Mouse (Mus musculus) ES-Bruce4 (cell line): Measurements from ENCODE around the gene Muc13. TPM values are rescaled to one million over a fixed set of nuclear protein-coding genes. Genes with fewer than 3 reads are reported as not detected.

Experiments
- H3K27ac ChIP-seq: 2 replicates; pipeline ENCODE4 v1.5.1; 2012; ENCODE audit warnings: low read length, inconsistent platforms; ENCODE audit not compliant: insufficient read depth
- H3K27me3 ChIP-seq: 2 replicates; pipeline ENCODE4 v1.6.1; 2012; ENCODE audit warnings: mild to moderate bottlenecking, low read length, inconsistent platforms; ENCODE audit not compliant: control insufficient read depth, poor library complexity, insufficient read depth, severe bottlenecking
- H3K36me3 ChIP-seq: 2 replicates; pipeline ENCODE4 v1.6.1; 2012; ENCODE audit warnings: inconsistent platforms, mild to moderate bottlenecking, low read length, moderate library complexity; ENCODE audit not compliant: control insufficient read depth, poor library complexity, insufficient read depth, severe bottlenecking
- H3K4me1 ChIP-seq: one replicate; pipeline ENCODE4 v1.8.1; 2011; ENCODE audit warnings: low read length; ENCODE audit not compliant: control insufficient read depth, insufficient read depth
- H3K4me3 ChIP-seq: 2 replicates; pipeline ENCODE4 v1.5.1; 2011; ENCODE audit warnings: low read depth, mild to moderate bottlenecking, low read length
- H3K9ac ChIP-seq: 2 replicates; pipeline ENCODE4 v1.6.1; 2012; ENCODE audit warnings: low read depth, mild to moderate bottlenecking, inconsistent platforms; ENCODE audit not compliant: poor library complexity, severe bottlenecking
- H3K9me3 ChIP-seq: replicated peaks from 2 replicates; pipeline ENCODE4 v1.6.1; 2012; ENCODE audit warnings: mild to moderate bottlenecking, low read length, inconsistent platforms; ENCODE audit not compliant: control insufficient read depth, poor library complexity, insufficient read depth, severe bottlenecking
- CTCF ChIP-seq: IDR thresholded peaks from one replicate; pipeline ENCODE4 v1.8.1; 2011; ENCODE audit warnings: low read depth, low read length
- EP300 ChIP-seq: IDR thresholded peaks from 2 replicates; pipeline ENCODE4 v1.6.1; 2011; ENCODE audit warnings: low read depth, low read length; ENCODE audit not compliant: insufficient read depth
- POLR2A ChIP-seq: IDR thresholded peaks from one replicate; pipeline ENCODE4 v1.8.1; 2011; ENCODE audit warnings: low read length; ENCODE audit not compliant: insufficient read depth
- polyA plus RNA-seq: library from polyadenylated mRNA; stranded (reverse); fragments of >200 nt; gene quantifications from 2 replicates; pipeline ENCODE4 v1.2.4, GENCODE M21; 2011; ENCODE audit warnings: low read depth; ENCODE audit not compliant: missing spikeins, insufficient read depth, insufficient read length

The Muc13 gene
- polyA plus RNA-seq, 1 experiment = not detected

DNA sequence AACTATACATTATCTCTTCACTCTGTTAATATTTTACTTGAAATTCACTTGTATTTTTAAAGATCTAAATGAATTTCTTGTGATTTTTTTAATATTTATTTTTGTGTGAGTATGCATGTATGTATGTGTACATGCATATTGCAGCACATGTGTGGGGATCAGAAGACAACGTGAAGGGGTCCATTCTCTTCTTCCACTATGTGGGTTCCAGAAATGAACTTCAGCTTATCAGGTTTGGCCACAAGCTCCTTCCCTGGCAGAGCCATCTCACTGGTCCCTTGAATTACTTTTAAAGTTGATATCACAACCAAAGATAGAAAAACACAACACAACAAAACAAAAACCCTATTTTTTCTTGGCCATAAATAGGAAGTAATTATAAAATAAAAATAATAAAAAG is 9.3 kb upstream of the Muc13 start:
- Histone ChIP-seq H3K9me3 (no peaks in the 10 kb centered on the region), H3K36me3 (no peaks in the 10 kb centered on the region), H3K27ac (no peak overlapping the region), H3K4me1 (no peaks in the 10 kb centered on the region), H3K4me3 (no peak overlapping the region), H3K27me3 (no peaks in the 10 kb centered on the region), H3K9ac (no peak overlapping the region)
- TF ChIP-seq EP300 (no peak), CTCF (no peak)

DNA sequence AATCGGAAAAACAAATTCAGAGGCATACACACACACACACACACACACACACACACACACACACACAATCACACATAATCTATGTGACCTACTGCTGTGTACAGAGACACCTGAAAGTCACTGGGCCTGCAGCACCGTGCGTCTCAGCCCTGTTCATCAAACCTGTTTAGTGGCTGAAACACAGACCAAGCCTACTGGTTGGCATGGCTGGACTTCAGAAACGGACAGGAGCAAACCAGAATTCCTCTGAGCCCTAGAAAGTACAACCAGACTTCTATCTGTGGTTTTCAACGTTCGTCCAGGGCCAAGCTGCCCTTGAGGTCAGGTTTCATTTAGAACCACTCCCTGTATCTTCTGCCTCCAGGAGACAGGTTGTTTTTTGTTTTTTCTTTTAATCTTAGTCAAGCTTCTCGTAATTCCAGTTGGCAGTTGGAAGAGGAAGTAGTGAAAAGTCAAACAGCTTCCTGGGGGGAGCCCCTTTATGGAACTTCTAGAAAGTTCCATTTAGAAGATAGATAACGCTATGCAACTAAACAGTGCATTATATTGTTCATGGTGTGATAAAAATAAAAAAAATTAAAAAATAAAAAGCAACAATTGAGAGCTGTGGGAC is 8.6 kb upstream of the Muc13 start:
- H3K4me1 ChIP-seq = no peaks in the 10 kb centered on the region
- no peak overlapping the region for H3K4me3 ChIP-seq
- no peaks in the 10 kb centered on the region for H3K27me3 ChIP-seq
- TF ChIP-seq CTCF (no peak), POLR2A (no peak), EP300 (no peak)
- H3K9me3 ChIP-seq = peaks cover 5% of the 10 kb centered on the region
- H3K27ac ChIP-seq = no peak overlapping the region
- H3K36me3 ChIP-seq = no peaks in the 10 kb centered on the region
- no peak overlapping the region for H3K9ac ChIP-seq

DNA sequence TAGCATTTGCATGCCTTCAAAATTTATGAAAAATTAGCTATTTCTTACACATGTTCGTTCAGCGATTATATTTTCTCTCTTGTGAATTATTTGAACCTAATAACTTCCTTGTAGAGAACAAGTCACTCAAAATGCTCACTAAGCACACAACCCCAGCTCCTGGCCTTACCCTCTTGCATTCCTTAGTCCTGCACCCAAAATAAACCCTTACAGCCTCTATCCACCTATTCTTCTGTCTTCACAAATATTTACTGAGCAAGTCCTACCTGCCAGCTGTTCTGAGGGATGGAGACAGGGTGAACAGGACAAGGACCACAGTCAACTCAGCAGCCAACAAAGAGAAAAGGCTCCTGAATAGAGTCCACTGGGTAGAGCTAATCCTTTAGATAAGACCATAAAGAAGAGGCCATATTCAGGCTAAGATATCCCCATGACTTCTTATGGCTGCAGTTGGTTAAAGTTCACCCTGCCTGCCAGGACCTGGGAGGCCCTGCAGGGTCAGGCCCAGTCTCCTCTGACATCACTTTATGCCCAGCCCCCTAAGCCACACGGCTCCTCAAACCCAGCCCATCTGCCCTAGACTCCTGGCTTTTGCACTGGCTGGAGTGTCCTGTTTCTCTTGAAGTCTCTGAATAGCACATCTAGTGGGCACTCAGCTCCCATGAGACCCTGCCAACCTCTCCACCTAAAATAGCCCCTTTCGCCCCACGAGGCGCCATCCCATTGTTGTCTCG is 7.0 kb upstream of the Muc13 start:
- no peak overlapping the region for H3K27ac ChIP-seq
- no peak overlapping the region for H3K4me3 ChIP-seq
- no peak for TF ChIP-seq CTCF
- no peak for TF ChIP-seq EP300
- no peak for TF ChIP-seq POLR2A

DNA sequence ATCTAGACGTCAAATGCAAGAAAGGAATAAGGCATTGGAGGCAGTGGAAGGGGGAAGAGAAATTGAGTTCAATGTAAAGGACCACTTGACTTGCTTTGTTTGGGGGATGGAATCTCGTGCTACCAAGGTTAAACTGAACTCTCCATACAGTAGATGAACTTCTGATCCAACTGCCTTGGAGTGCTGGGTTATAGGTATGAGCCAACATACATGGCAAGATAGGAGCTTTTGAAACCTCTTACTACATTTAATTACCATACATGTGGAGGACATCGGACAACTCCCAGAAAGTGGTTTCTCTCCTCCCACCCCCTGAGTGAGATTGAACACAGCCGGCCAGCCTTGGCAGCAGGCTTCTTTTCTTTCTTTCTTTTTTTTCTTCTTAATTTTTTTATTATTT is 1.3 kb downstream of the Muc13 start:
- H3K27ac ChIP-seq = no peak overlapping the region
- H3K36me3 ChIP-seq = no peaks in the 10 kb centered on the region
- H3K4me1 ChIP-seq = peaks cover 4% of the 10 kb centered on the region
- H3K4me3 ChIP-seq = no peak overlapping the region
- H3K27me3 ChIP-seq = no peaks in the 10 kb centered on the region
- H3K9me3 ChIP-seq = peaks cover 1% of the 10 kb centered on the region; the same call in 1 of the 2 replicates
- no peak for TF ChIP-seq CTCF
- TF ChIP-seq EP300 = no peak
- no peak for TF ChIP-seq POLR2A
- H3K9ac ChIP-seq = no peak overlapping the region

More for the DNA sequence above, 7.0 kb upstream of the Muc13 start:
- Histone ChIP-seq H3K27me3 (no peaks in the 10 kb centered on the region), H3K9ac (no peak overlapping the region), H3K9me3 (peaks cover 6% of the 10 kb centered on the region), H3K36me3 (no peaks in the 10 kb centered on the region), H3K4me1 (no peaks in the 10 kb centered on the region)

DNA sequence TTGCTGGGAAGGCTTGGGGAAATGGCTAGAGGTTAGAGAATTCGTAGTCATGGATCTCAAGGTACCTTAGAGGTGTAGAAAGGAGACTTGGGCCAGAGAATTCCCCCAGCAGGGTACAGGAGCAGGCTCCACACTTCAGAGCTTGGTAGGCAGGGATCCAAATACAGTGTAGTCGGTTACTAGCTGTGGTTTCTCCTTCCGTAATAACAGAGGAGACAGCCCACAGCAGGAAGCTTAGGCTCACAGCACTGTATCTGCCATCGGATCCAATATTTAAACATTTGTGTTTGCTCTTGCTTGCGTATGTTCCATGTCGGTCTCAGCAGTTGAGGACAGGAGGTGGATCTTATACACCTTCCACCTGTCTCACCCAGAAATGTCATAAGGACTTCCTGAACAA is 2.0 kb downstream of the Muc13 start:
- H3K27me3 ChIP-seq = no peaks in the 10 kb centered on the region
- TF ChIP-seq POLR2A = no peak
- TF ChIP-seq CTCF = no peak
- no peak for TF ChIP-seq EP300

DNA sequence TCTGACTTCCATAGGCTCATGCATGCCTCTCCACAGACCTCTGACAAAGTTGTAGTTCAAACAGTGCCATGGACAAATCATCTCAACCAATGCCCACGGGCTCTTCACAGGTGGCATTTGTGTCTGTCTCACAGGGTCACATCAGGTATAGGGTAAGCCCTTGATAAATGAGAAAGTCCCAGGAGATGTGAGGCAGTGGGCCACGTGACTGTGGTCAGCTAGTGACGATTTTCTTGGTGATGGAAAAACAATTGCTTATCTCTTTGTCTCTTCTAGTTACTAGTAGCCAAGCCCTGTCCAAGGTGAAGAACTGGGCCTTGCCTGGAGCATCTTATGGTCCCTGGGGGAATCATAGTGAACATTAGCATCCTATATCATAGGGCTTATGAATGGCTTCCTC is 2.9 kb downstream of the Muc13 start:
- H3K27ac ChIP-seq = no peak overlapping the region
- H3K27me3 ChIP-seq = no peaks in the 10 kb centered on the region
- H3K36me3 ChIP-seq = no peaks in the 10 kb centered on the region
- H3K9ac ChIP-seq = no peak overlapping the region
- H3K9me3 ChIP-seq = no peaks in the 10 kb centered on the region
- TF ChIP-seq POLR2A = no peak
- no peak for TF ChIP-seq EP300
- TF ChIP-seq CTCF = no peak
- no peak overlapping the region for H3K4me3 ChIP-seq
- peaks cover 4% of the 10 kb centered on the region for H3K4me1 ChIP-seq

More for the DNA sequence above, 2.0 kb downstream of the Muc13 start:
- H3K9me3 ChIP-seq = no peaks in the 10 kb centered on the region
- H3K4me3 ChIP-seq = no peak overlapping the region
- H3K9ac ChIP-seq = no peak overlapping the region
- H3K27ac ChIP-seq = no peak overlapping the region
- peaks cover 4% of the 10 kb centered on the region for H3K4me1 ChIP-seq
- no peaks in the 10 kb centered on the region for H3K36me3 ChIP-seq
